Mouse (Mus musculus) skeletal muscle tissue, postnatal 0 days (tissue): ENCODE data around the gene Cav3. TPM values are rescaled to one million over a fixed set of nuclear protein-coding genes. Genes with fewer than 3 reads are reported as not detected.

Experiments used
- polyA plus RNA-seq: library from polyadenylated mRNA; unstranded; fragments of >200 nt; fragmentation: Nextera tagmentation; extraction: Ambion mirVana; gene quantifications from 2 replicates; pipeline ENCODE4 v1.2.1, GENCODE M21; 2015

The Cav3 gene
- polyA plus RNA-seq, result 287 and 315 TPM in 2 replicates

DNA sequence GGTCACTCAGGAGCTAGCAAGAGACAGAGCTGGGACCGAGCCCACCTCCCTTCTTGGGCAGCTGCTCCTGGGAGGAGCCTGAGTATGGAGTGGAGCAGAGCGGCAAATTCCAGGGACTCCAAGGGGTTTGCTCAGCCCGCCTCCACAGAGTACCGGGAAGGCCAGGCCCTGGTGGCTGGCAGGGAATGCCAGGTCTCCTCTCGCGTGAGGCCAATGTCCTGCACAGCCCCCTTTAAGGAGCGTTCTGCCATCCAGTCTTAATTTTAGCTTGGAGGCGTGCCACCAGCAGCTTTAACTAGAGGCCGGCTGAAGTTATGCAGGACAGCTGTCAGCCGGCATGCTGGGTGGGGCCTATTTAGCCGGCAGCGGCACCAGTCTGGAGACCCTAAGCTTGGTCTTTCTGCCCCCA lies at the start of gene Cav3:
Gene Cav3, plus strand, starts transcription at position 165 of the 409 bp plus-strand sequence.

DNA sequence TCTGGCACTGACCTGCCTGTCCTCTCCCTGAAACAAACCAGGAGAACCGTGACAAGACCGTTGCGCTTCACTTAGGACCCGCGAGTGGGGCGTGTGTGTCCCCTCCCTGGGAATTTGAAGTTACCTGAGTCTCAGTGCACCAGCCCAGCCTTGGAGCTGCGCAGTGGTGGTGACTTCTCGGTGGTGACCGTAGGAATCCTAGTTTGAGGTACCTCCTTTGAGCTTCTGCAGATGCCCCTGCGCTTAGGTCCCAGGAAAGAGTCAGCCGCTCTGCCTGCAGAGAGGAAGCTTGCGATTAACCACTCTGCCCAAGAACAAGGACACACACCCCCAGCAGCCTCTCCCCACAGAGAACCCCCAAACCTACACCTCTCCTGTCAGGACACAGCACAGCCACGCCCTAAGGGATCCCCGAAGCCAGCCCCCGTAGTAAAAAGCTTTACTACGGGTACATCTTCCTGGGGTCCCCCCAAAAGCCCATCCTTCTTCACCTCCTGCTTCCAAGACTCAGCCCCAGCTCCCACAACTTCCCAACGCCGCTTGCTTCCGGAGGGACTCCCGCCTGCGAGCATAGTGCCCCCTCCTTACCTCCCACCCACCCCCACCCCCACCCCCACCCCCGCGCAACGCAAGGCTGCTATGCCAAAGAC lies 30.7 kb downstream of the Cav3 start, which contains the start of gene Oxtr:
Gene Oxtr, minus strand, starts transcription at position 34 of the 650 bp plus-strand sequence.

Other genes with a start within 250 kb of the Cav3 start
- gene Lmcd1, start 185.7 kb upstream of the Cav3 start, polyA plus RNA-seq, result 199 and 248 TPM in 2 replicates
- gene Ssu2, start 71.5 kb upstream of the Cav3 start, polyA plus RNA-seq, result 5.1 and 7.4 TPM in 2 replicates
- gene Oxtr, start 30.4 kb downstream of the Cav3 start, polyA plus RNA-seq, result 0.10 and 0.18 TPM in 2 replicates
- gene Rad18, start 237.2 kb downstream of the Cav3 start, polyA plus RNA-seq, result 7.9 and 8.7 TPM in 2 replicates